Comparison of ENCODE assay signal across 21 mouse cellular contexts in the genomic region with DNA sequence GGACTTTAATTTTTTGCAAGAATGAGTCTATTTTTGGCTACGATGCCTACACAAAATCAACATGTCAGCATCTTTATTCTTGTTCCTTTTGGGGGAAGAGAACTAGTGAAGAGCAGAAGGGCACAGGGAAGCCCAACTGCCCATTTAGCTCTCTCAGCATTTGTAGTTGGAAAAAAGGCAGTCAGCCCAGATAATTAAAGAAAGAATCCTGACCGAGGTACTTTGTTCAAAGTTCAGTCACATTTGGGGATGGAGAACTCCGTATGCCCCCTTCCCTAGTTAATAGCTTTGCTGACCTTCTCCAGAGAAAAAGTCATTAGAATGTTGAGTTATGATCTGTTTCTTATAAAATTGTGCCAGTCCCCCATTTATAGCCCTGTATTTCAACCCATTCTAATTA.
A peak's percentile ranks its signal among the peaks of the same experiment; 100 is the strongest.
DNase-seq lines count a peak whose midpoint lies in the region; ATAC-seq and TF ChIP-seq lines count a peak whose summit lies in the region.
"Had no signal": no experiment of that assay in that cellular context is flagged by ENCODE, and none has a peak within 500 bp of the region (broad histone marks: within the 10 kb centered on the region; RNA-seq: fewer than 3 reads in every experiment).

No protein-coding gene starts in this region.

- no peak overlapping the region for H3K9ac ChIP-seq in kidney, embryonic 15.5 days
- no peak overlapping the region for H3K9ac ChIP-seq in kidney, embryonic 16.5 days (replicated peaks; ENCODE audit: low read length)

- no peak for TF ChIP-seq POLR2A in kidney, adult 2 months (IDR thresholded peaks at IDR 0.05; ENCODE audit: low read depth, low read length)

- peak; percentile 76 for DNase-seq in kidney, adult 2 months
- peak; percentile 21 to 31 for DNase-seq in kidney, adult 8-10 months
- no peak for DNase-seq in kidney, postnatal 10 days
- DNase-seq in kidney, adult 9 months, result peak; percentile 80
- DNase-seq: adrenal gland, adult 2 months; adrenal gland, adult 8-10 months; adrenal gland, postnatal 10 days; adrenal gland, postnatal 14 days; adrenal gland, postnatal 25 days; adrenal gland, postnatal 36 days; B cell, adult 2 months; cerebellum, adult 11 months; cerebellum, adult 11-12 months; cerebellum, adult 18-20 months had no signal

- no peak for TF ChIP-seq CTCF in kidney, adult 2 months (conservative IDR thresholded peaks at IDR 0.05; ENCODE audit: insufficient read depth, insufficient read length, low read depth, low read length)

- no peaks in the 10 kb centered on the region for H3K9me3 ChIP-seq in kidney, embryonic 15.5 days (replicated peaks)
- H3K9me3 ChIP-seq in kidney, embryonic 16.5 days (ENCODE audit: low read length), result no peaks in the 10 kb centered on the region

- no peaks in the 10 kb centered on the region for H3K36me3 ChIP-seq in kidney, adult 2 months (ENCODE audit: control insufficient read depth, insufficient read depth, low read length)
- no peaks in the 10 kb centered on the region for H3K36me3 ChIP-seq in kidney, embryonic 15.5 days
- no peaks in the 10 kb centered on the region for H3K36me3 ChIP-seq in kidney, embryonic 16.5 days (ENCODE audit: insufficient read depth, low read length)
- H3K36me3 ChIP-seq: G1E had no signal

- peaks cover 12% of the 10 kb centered on the region; the same call in 1 of the 2 replicates for H3K4me1 ChIP-seq in kidney, adult 2 months (ENCODE audit: control insufficient read depth, insufficient read depth, low read length)
- no peaks in the 10 kb centered on the region for H3K4me1 ChIP-seq in kidney, embryonic 15.5 days
- no peaks in the 10 kb centered on the region for H3K4me1 ChIP-seq in kidney, embryonic 16.5 days (ENCODE audit: insufficient read depth, low read length)

- no peak for ATAC-seq in kidney, embryonic 15.5 days (replicated peaks; ENCODE audit: low FRiP score)
- ATAC-seq in kidney, embryonic 16.5 days (ENCODE audit: low FRiP score, low TSS enrichment), result no peak
- ATAC-seq: activated CD4-positive, CD25-positive, alpha-beta regulatory T cell, adult 4 months; CD4-positive, CD25-positive, alpha-beta regulatory T cell, adult 4 months; Patski had no signal

- no peak overlapping the region for H3K4me3 ChIP-seq in kidney, adult 2 months (ENCODE audit: insufficient read depth, low read depth, low read length)
- no peak overlapping the region for H3K4me3 ChIP-seq in kidney, embryonic 15.5 days (replicated peaks)
- H3K4me3 ChIP-seq in kidney, embryonic 16.5 days (ENCODE audit: low read length), result no peak overlapping the region

- no peak overlapping the region for H3K4me2 ChIP-seq in kidney, embryonic 15.5 days
- no peak overlapping the region for H3K4me2 ChIP-seq in kidney, embryonic 16.5 days (replicated peaks; ENCODE audit: low read depth, low read length)

- 47% methylated on average over 3 of the region's 3 CpGs for WGBS in kidney, adult 2 months
- WGBS in kidney, embryonic 15.5 days, result 81% methylated on average over 3 of the region's 3 CpGs
- 76% methylated on average over 3 of the region's 3 CpGs for WGBS in kidney, embryonic 16.5 days

- no peak overlapping the region for H3K27ac ChIP-seq in kidney, adult 2 months (ENCODE audit: insufficient read depth, low read depth, low read length)
- no peak overlapping the region for H3K27ac ChIP-seq in kidney, embryonic 15.5 days
- no peak overlapping the region for H3K27ac ChIP-seq in kidney, embryonic 16.5 days (ENCODE audit: low read length)

- no peaks in the 10 kb centered on the region for H3K27me3 ChIP-seq in kidney, adult 2 months (replicated peaks; ENCODE audit: control insufficient read depth, insufficient read depth, low read length)
- H3K27me3 ChIP-seq in kidney, embryonic 15.5 days, result no peaks in the 10 kb centered on the region
- no peaks in the 10 kb centered on the region for H3K27me3 ChIP-seq in kidney, embryonic 16.5 days (ENCODE audit: insufficient read depth, low read length)
- H3K27me3 ChIP-seq: CH12.LX had no signal
